Mouse (Mus musculus) ES-E14 (cell line): ENCODE measurements at regions not wholly inside any gene's neighbourhood (a gene's known extent, or its start where the extent isn't known, plus 50 kb on each side); places are given as distances from the start of the nearest gene placed in this dataset.

ENCODE experiments used
- DNase-seq: peaks from one replicate; pipeline ENCODE4 v3.0.0-alpha.2; 2013; ENCODE audit warnings: low read depth, low spot score
- H3K27ac ChIP-seq: 2 replicates; pipeline ENCODE4 v1.5.1; 2012; ENCODE audit warnings: low read depth, mild to moderate bottlenecking, low read length, moderate library complexity, mixed read lengths; ENCODE audit not compliant: poor library complexity, insufficient read depth, severe bottlenecking
- H3K36me3 ChIP-seq: 2 replicates; pipeline ENCODE4 v1.6.1; 2012; ENCODE audit warnings: mild to moderate bottlenecking, low read length, moderate library complexity, mixed read lengths; ENCODE audit not compliant: control insufficient read depth, poor library complexity, insufficient read depth, severe bottlenecking
- H3K4me1 ChIP-seq, 2 experiments: fragments of 150-350 bp in 1 of 2; sonication (generic) in 1 of 2; 2 replicates each; pipeline ENCODE4 v1.6.1; 2012; ENCODE audit warnings: low read length in 2 of 2, mild to moderate bottlenecking in 1 of 2, mixed read lengths in 1 of 2; ENCODE audit not compliant: control insufficient read depth in 2 of 2, insufficient read depth in 2 of 2, poor library complexity in 1 of 2
- H3K4me3 ChIP-seq, 2 experiments: fragments of 150-350 bp in 1 of 2; sonication (generic) in 1 of 2; 2 replicates each; pipeline ENCODE4 v1.5.1; 2012; ENCODE audit warnings: low read length in 2 of 2, low read depth in 1 of 2, mild to moderate bottlenecking in 1 of 2, mixed read lengths in 1 of 2; ENCODE audit not compliant: insufficient read depth in 1 of 2, poor library complexity in 1 of 2, severe bottlenecking in 1 of 2
- H3K9ac ChIP-seq: 2 replicates; pipeline ENCODE4 v1.6.1; 2012; ENCODE audit warnings: low read depth, mild to moderate bottlenecking, low read length, mixed read lengths; ENCODE audit not compliant: poor library complexity, insufficient read depth, severe bottlenecking
- H3K9me3 ChIP-seq: fragments of 150-350 bp; sonication (generic); 2 replicates; pipeline ENCODE4 v1.6.1; 2012; ENCODE audit warnings: low read depth, mild to moderate bottlenecking, low read length; ENCODE audit not compliant: control insufficient read depth, insufficient read depth
- CHD2 ChIP-seq: IDR thresholded peaks from 2 replicates; pipeline ENCODE4 v1.6.1; 2014; ENCODE audit warnings: mild to moderate bottlenecking, low read depth, low read length, inconsistent platforms
- HCFC1 ChIP-seq: IDR thresholded peaks from 2 replicates; pipeline ENCODE4 v1.6.1; 2012; ENCODE audit warnings: low read length, inconsistent platforms, borderline replicate concordance; ENCODE audit not compliant: insufficient read depth
- MAFK ChIP-seq: IDR thresholded peaks from 2 replicates; pipeline ENCODE4 v1.6.1; 2014; ENCODE audit warnings: mild to moderate bottlenecking, low read depth, low read length, inconsistent platforms; ENCODE audit not compliant: insufficient read depth
- ZC3H11A ChIP-seq: IDR thresholded peaks from 2 replicates; pipeline ENCODE4 v1.6.1; 2012; ENCODE audit warnings: low read depth, mild to moderate bottlenecking, inconsistent platforms, low read length, borderline replicate concordance
- ZNF384 ChIP-seq: IDR thresholded peaks from 2 replicates; pipeline ENCODE4 v1.6.1; 2012; ENCODE audit warnings: low read depth, low read length, inconsistent platforms
- in situ Hi-C, 2 experiments: fragments of 600-800 bp; cut with MboI; formaldehyde crosslinking; loops; one replicate each; pipeline ENCODE4 v1.15.1; 2025; ENCODE audit warnings: low sequenced_read_pairs in 2 of 2, inconsistent platforms in 1 of 2; ENCODE audit not compliant: unreplicated experiment in 2 of 2

DNA sequence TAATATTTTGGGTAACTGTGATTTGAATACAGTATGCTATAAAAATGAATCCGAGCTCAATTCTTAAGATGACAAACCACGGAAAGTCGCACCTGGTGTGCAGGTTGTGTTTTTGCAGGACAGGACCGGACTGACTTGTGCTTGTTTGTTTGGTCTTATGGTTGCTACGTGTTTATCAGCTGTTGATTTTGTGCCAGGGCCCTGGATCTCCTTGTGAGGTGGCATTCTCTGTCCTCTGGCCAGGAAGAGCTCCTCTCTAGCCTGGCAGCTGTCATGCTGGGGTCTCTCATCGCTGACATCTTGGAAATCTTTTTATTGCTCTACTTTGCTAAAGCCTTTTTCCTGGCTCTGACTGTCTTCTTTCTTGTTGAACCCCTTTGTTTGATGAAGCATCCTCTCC, 723.0 kb upstream of the Car8 start:
- Histone ChIP-seq H3K9ac (no peak overlapping the region), H3K27ac (no peak overlapping the region), H3K4me1 (peaks cover 0 to 7% of the 10 kb centered on the region in 2 experiments; a peak in 3 of 4 replicates), H3K9me3 (no peaks in the 10 kb centered on the region), H3K36me3 (no peaks in the 10 kb centered on the region), H3K4me3 (no peak overlapping the region)
- in situ Hi-C loops, result no loop called here
- no peak for DNase-seq
- no peak for TF ChIP-seq ZC3H11A
- no peak for TF ChIP-seq ZNF384
- no peak for TF ChIP-seq CHD2
- no peak for TF ChIP-seq HCFC1
- no peak for TF ChIP-seq MAFK

DNA sequence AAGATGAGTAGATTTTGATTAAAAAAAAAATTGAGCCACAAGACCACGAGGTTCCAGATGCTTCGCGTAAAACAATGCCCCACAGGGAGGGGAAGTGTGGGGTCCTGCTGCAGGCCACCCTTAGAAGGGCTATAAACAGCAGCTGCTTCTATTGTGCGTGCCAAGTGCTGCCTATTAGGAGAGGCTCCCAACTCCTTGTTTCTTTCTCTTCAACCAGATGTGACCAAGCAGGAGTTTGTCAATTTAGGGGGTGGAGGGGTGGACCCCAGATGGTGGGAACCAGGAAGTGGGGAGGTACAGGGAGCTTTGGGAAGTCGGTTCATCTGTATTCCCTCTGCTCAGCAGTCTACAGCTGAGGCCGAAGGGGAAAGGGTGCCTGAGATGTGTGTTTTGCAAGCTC, 718.9 kb upstream of the Car8 start:
- Histone ChIP-seq H3K9me3 (no peaks in the 10 kb centered on the region), H3K36me3 (no peaks in the 10 kb centered on the region), H3K27ac (no peak overlapping the region), H3K4me1 (peaks cover 12 to 13% of the 10 kb centered on the region in 2 experiments; a peak in 3 of 4 replicates), H3K4me3 (no peak overlapping the region), H3K9ac (no peak overlapping the region)
- DNase-seq, result no peak
- in situ Hi-C loops, result no loop called here
- TF ChIP-seq ZNF384 (0 out of 2 replicates have a peak, but pooled peaks have one; percentile 1), CHD2 (no peak)

DNA sequence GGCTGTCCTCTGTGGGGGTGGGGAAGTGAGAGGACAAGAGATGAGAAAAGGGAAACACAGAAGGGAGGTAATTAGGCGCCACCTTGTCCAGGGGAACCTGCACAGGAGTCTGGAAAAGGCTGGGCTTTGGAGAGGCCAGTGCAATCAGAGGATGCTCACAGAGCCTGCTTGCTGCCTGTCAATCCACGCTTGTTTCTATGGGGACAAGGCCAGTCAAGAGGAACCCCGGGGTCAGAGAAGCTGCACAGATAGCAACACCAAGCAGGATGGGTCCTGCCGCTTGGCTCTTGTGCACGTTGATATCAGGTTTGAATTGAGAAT, 718.1 kb upstream of the Car8 start:
- TF ChIP-seq ZC3H11A (no peak), CHD2 (no peak), HCFC1 (no peak), MAFK (no peak), ZNF384 (no peak)
- Histone ChIP-seq H3K4me3 (no peak overlapping the region), H3K4me1 (peaks cover 12 to 13% of the 10 kb centered on the region in 2 experiments; a peak in 3 of 4 replicates), H3K9me3 (no peaks in the 10 kb centered on the region), H3K27ac (no peak overlapping the region), H3K9ac (no peak overlapping the region), H3K36me3 (no peaks in the 10 kb centered on the region)
- no peak for DNase-seq
- in situ Hi-C loops, result no loop called here

DNA sequence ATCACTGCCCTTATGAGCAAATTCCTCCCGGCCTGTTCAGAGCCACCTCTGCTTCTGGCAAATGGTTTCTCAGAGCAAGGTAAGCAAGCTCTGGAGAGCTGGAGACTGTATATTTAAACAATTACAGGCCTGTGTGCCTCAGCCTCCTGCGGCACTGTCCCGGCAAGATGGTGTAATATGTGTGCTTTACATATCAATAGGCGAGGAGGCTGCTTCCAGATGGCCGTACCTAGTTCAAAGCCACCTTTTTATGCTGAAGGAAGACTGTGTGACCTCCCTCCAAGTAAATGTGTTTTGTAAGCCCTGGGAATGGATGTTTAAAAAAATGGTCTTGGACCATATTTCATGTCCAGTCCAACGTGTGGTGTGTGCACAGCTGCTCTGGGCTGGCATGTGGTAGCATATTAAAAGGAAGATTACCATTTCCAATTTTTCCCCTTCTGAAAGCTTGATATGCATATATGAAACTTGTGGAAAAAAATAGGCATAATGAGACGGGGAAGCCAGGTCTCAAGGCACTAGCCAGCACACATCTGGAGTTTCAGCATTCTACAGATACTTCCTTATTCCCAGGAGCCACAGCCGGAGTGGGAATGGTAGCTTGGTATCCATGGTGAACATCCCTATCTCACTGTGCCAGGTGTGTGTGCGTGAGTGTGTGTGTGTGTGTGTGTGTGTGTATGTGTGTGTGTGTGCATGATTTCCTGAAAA, 717.6 kb upstream of the Car8 start:
- no peaks in the 10 kb centered on the region for H3K36me3 ChIP-seq
- H3K4me1 ChIP-seq, result peaks cover 12 to 13% of the 10 kb centered on the region in 2 experiments; a peak in 3 of 4 replicates
- H3K9me3 ChIP-seq, result no peaks in the 10 kb centered on the region
- no peak overlapping the region for H3K27ac ChIP-seq
- TF ChIP-seq MAFK (no peak), CHD2 (no peak), ZNF384 (0 out of 2 replicates have a peak, but pooled peaks have one; percentile 19)
- in situ Hi-C loops, result no loop called here
- no peak for DNase-seq
- H3K4me3 ChIP-seq, result no peak overlapping the region
- no peak overlapping the region for H3K9ac ChIP-seq

DNA sequence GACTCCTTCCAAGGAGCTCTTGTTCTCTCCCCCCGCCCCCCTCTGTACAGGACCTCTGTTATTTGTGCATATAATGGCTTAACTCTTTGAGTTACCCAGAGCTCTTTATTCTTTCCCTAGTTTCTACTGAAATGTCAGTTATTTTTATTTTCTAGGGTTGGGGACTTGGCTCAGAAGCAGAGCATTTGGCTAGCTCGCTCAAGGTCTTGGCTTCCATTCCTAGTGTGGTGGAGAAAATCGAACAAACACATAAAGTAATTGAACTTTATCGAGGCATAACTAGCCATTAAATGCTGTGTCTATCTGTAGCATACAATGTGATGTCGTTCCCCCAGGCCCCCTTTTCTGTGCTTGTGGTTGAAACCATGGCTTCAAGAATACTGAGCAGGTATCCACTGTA, 716.5 kb upstream of the Car8 start:
- in situ Hi-C loops, result no loop called here
- no peak overlapping the region for H3K4me3 ChIP-seq
- H3K4me1 ChIP-seq, result peaks cover 13% of the 10 kb centered on the region in 2 experiments; a peak in 3 of 4 replicates
- no peaks in the 10 kb centered on the region for H3K9me3 ChIP-seq
- H3K27ac ChIP-seq, result no peak overlapping the region
- no peak overlapping the region for H3K9ac ChIP-seq
- H3K36me3 ChIP-seq, result no peaks in the 10 kb centered on the region
- DNase-seq, result no peak
- no peak for TF ChIP-seq CHD2
- TF ChIP-seq MAFK, result no peak
- TF ChIP-seq ZNF384, result no peak
- TF ChIP-seq HCFC1, result no peak
- no peak for TF ChIP-seq ZC3H11A
